8 mouse cellular contexts compared by ENCODE assay signal in the genomic region with DNA sequence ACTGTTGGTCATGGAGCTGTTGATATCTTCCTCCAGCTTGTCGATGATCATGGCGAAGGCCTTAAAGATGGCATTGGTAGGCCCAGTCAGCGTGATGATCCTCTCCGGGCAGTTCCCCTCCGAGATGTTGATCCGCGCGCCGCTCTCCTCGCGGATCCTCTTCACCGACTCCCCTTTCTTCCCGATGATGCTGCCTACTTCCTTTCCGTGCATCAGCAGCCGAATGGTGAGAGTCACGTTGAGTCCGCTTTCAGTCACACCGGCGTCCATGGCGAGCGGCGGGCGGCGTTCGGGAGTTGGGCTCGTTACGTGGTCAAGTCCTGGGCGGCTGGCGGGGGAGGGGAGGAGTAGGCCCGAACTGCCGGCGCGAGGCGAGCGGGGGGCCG. TPM values are rescaled to one million over a fixed set of nuclear protein-coding genes. Genes with fewer than 3 reads are reported as not detected.
DNase-seq lines count a peak whose midpoint lies in the region; ATAC-seq lines count a peak whose summit lies in the region.

No protein-coding gene starts in this region.

- no peaks in the 10 kb centered on the region for H3K9me3 ChIP-seq in heart, embryonic 13.5 days
- no peaks in the 10 kb centered on the region for H3K9me3 ChIP-seq in midbrain, embryonic 10.5 days (replicated peaks)

- peak; percentile 74 to 82 for DNase-seq in cerebellum, adult 18-20 months
- no peak for DNase-seq in cerebellum, adult 11 months
- DNase-seq in 416B (ENCODE audit: low read depth), result peak; percentile 81
- DNase-seq in c-Kit-negative CD71-positive TER-119-positive erythroid progenitor cells, embryonic 14.5 days (ENCODE audit: low read depth, low spot score), result peak; percentile 42
- DNase-seq in layer of hippocampus, adult 9-11 months, result peak; percentile 75
- no peak for DNase-seq in midbrain, embryonic 10.5 days (ENCODE audit: low spot score)
- peak; percentile 72 for DNase-seq in splenic B cell, adult 2 months (ENCODE audit: low read depth, low spot score)

- 0% methylated on average over 36 of the region's 36 CpGs for WGBS in heart, embryonic 13.5 days
- WGBS in midbrain, embryonic 10.5 days, result under 1% methylated on average over 36 of the region's 36 CpGs

- H3K4me3 ChIP-seq in heart, embryonic 13.5 days, result peak overlapping the region; percentile 99
- H3K4me3 ChIP-seq in midbrain, embryonic 10.5 days, result peak overlapping the region; percentile 98

- peak overlapping the region; percentile 93 for H3K4me2 ChIP-seq in heart, embryonic 13.5 days

- H3K27me3 ChIP-seq in heart, embryonic 13.5 days (replicated peaks), result no peaks in the 10 kb centered on the region
- no peaks in the 10 kb centered on the region for H3K27me3 ChIP-seq in midbrain, embryonic 10.5 days (ENCODE audit: low read depth, poor library complexity, severe bottlenecking)
- H3K27me3 ChIP-seq in splenic B cell, adult 2 months (ENCODE audit: control insufficient read depth, insufficient read depth, low read length, poor library complexity, severe bottlenecking), result no peaks in the 10 kb centered on the region

- peak; percentile 31; the same call in 1 of the 2 replicates for ATAC-seq in heart, embryonic 13.5 days (ENCODE audit: extremely low read depth, insufficient number of reproducible peaks, low FRiP score, low TSS enrichment)

- H3K4me1 ChIP-seq in heart, embryonic 13.5 days, result peaks cover 26% of the 10 kb centered on the region
- H3K4me1 ChIP-seq in midbrain, embryonic 10.5 days, result peaks cover 33% of the 10 kb centered on the region

- H3K9ac ChIP-seq in heart, embryonic 13.5 days, result peak overlapping the region; percentile 100

- H3K27ac ChIP-seq in heart, embryonic 13.5 days (replicated peaks), result peak overlapping the region; percentile 100
- peak overlapping the region; percentile 100 for H3K27ac ChIP-seq in midbrain, embryonic 10.5 days (replicated peaks)

- peaks cover 43% of the 10 kb centered on the region for H3K36me3 ChIP-seq in heart, embryonic 13.5 days
- peaks cover 55% of the 10 kb centered on the region for H3K36me3 ChIP-seq in midbrain, embryonic 10.5 days
- H3K36me3 ChIP-seq in splenic B cell, adult 2 months (ENCODE audit: control insufficient read depth, insufficient read depth, low read length, poor library complexity, severe bottlenecking), result no peaks in the 10 kb centered on the region

RNA-seq across cellular contexts. Expression of gene Pcbp1, which starts 0.5 kb away (rescaled TPM):
- polyA plus RNA-seq in heart, embryonic 13.5 days (2015; fragmentation: Nextera tagmentation; extraction: Ambion mirVana), result 218 and 286 TPM in 2 replicates
- 321 and 408 TPM in 2 replicates for polyA plus RNA-seq in midbrain, embryonic 10.5 days (2016; fragmentation: Nextera tagmentation; extraction: Ambion mirVana)

Comparison
In these comparisons a context has a peak if more than half of its experiments do, and no peak if none do; other contexts are left out.
1. DNase-seq: peak in cerebellum, adult 18-20 months (2 of 2), 416B (single experiment), c-Kit-negative CD71-positive TER-119-positive erythroid progenitor cells, embryonic 14.5 days (single experiment), layer of hippocampus, adult 9-11 months (single experiment) and splenic B cell, adult 2 months (single experiment); none in cerebellum, adult 11 months (single experiment) and midbrain, embryonic 10.5 days (single experiment).